Mouse (Mus musculus) mesoderm, embryonic 11.5 days (tissue): ENCODE data around the gene Spo11.

Source experiments
- DNase-seq: peaks from one replicate; pipeline ENCODE4 v3.0.0-alpha.2; 2012; ENCODE audit warnings: low read depth, low spot score

The Spo11 gene

DNA sequence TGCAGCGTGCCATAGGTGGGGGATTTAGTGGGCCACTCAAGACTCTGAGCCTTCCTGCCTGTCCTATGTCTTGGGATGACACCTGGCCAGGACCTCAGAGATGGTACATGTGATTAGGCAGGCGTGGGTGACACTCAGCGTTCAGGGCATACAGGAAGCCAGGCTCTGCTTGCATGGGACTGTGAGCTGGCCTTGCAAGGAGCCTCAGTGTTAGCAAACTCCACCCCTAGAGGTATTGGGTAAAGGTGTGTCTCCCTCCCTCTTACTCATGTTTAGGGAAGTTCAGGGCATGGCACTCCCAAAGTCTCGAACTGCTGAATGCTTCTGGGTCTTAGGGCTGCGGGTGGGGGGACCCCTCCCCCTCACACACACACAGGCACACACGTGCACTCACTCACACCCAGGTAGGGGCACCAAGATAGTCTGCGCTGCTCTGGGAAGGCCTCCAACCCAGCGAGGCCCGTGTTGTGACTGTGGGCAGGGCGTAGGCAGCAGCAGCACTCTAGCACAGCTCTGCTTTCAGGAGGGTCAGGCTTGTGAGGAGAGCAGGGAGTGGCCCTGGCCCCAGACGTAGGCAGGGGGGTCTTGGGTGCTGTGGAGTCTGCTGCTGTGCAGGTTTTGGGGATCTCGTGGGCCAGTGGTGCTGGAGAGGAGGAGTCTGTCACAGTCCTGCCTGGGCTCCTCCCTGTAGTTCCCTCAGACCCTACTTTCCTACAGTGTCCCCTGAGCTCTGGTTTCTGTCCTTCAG lies 53.3 kb downstream of the Spo11 start:
- DNase-seq = no peak

DNA sequence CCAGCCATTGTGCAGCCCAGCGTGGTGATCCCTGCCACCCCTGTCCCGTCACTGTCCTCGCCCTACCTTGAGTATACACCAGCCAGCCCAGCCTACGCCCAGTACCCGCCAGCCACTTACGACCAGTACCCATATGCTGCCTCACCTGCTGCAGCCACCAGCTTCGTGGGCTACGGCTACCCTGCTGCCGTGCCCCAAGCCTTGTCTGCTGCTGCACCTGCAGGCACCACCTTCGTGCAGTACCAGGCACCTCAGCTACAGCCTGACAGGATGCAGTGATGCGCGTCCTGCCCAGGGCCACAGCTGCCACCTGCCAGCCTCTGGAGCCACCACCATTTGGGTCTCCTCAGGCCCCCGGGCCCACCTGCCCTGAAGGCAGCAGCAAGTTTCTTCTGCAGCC lies 56.0 kb downstream of the Spo11 start:
- no peak for DNase-seq

- DNase-seq = no peak
These were observed 57.5 kb downstream of the Spo11 start for GRCm38 (mm10) chr2:173034998-173035397.

- no peak for DNase-seq
These were observed 58.2 kb downstream of the Spo11 start for GRCm38 (mm10) chr2:173035653-173036052.

- DNase-seq = no peak
These were observed 58.6 kb downstream of the Spo11 start for GRCm38 (mm10) chr2:173036055-173036454.

DNA sequence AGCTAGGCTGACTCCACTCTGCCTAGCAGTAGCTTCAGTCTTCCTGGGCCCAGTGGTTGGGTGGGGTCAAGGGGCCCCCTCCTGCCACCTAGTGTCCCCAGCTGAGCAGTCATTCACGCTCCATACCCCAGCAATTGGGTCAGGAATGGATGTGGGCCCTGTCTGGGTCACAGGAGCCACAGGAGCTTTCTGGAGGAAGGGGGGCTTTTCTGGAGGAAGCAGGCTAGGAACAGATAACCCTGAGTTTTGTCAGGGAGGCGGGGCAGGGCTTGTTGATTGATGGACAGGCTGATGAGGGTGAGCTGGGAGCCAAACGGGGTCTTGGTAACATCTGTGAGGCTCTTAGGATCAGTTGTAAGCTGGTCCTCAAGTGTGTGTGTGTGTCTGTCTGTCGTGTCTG lies 59.1 kb downstream of the Spo11 start:
- DNase-seq = no peak

GRCm38 (mm10) chr2:173037347-173037746 lies 59.8 kb downstream of the Spo11 start:
- no peak for DNase-seq

GRCm38 (mm10) chr2:173037827-173038607 lies 60.5 kb downstream of the Spo11 start:
- no peak for DNase-seq

- no peak for DNase-seq
These were observed 61.5 kb downstream of the Spo11 start for GRCm38 (mm10) chr2:173039041-173039440.

GRCm38 (mm10) chr2:173040803-173041202 lies 63.3 kb downstream of the Spo11 start:
- DNase-seq = no peak

GRCm38 (mm10) chr2:173041242-173041641 lies 63.7 kb downstream of the Spo11 start:
- DNase-seq = no peak

DNA sequence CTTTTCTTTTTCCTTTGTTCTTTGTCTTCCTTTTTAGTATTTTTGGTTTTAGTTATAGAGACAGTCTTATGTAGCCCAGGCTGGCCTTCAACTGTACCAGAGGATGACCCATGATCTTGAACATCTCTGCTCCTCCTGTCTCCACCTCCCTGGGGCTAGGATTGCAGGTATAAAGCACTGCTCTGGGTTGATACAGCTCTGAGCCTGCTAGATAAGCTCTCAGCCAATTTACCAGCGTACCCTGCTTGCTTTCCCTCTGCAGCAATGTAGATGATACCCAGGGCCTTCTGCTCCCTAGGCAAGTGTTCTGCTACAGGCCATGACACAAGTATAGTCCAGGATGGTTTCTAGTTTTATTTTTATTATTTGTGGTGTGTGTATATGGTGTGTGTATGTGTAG lies 64.4 kb downstream of the Spo11 start:
- no peak for DNase-seq

GRCm38 (mm10) chr2:173042504-173043162 lies 65.1 kb downstream of the Spo11 start:
- no peak for DNase-seq
